Mouse (Mus musculus) embryonic fibroblast, embryonic 13.5 days (primary cell): ENCODE measurements at regions not wholly inside any gene's neighbourhood (a gene's known extent, or its start where the extent isn't known, plus 50 kb on each side); places are given as distances from the start of the nearest gene placed in this dataset.

Experiments
- CTCF ChIP-seq: IDR thresholded peaks from 2 replicates; pipeline ENCODE4 v1.5.1; 2011; ENCODE audit warnings: mild to moderate bottlenecking, control low read depth, low read length, moderate library complexity, borderline replicate concordance; ENCODE audit not compliant: insufficient read depth
- POLR2A ChIP-seq: IDR thresholded peaks from 2 replicates; pipeline ENCODE4 v1.6.1; 2011; ENCODE audit warnings: low read depth, mild to moderate bottlenecking, control low read depth, low read length, moderate library complexity

- TF ChIP-seq POLR2A, result no peak
- TF ChIP-seq CTCF, result no peak
Observed at GRCm38 (mm10) chr3:158905104-158905503, 343.1 kb upstream of the Lrrc7 start.
